Comparison of ENCODE assay signal across 31 mouse cellular contexts in genomic region chr11:79459846-79460245, GRCm38 (mm10). TPM values are rescaled to one million over a fixed set of nuclear protein-coding genes. Genes with fewer than 3 reads are reported as not detected.
DNase-seq lines count a peak whose midpoint lies in the region; ATAC-seq and TF ChIP-seq lines count a peak whose summit lies in the region.
"Had no signal": no experiment of that assay in that cellular context is flagged by ENCODE, and none has a peak within 500 bp of the region (broad histone marks: within the 10 kb centered on the region; RNA-seq: fewer than 3 reads in every experiment).

No protein-coding gene starts in this region.

- TF ChIP-seq CTCF in left cerebral cortex, adult 2 months (IDR thresholded peaks at IDR 0.05) = no peak

- intact Hi-C loops in left cerebral cortex, adult 2 months (cut with DNase I) = loop anchor here (5.0 kb wide), 1 partner anchor 42 kb away; the partner anchor contains the start of gene Omg
- intact Hi-C loops in left cerebral cortex, postnatal 4 days (cut with DNase I) = loop anchor here (10.0 kb wide), 1 partner anchor 115 kb away; no protein-coding TSS in a partner anchor

- ATAC-seq in frontal cortex, adult (ENCODE audit: low TSS enrichment) = peak; percentile 64
- ATAC-seq: forebrain, embryonic 14.5 days; hindbrain, postnatal 0 days; inflammation-experienced regulatory T-cells, adult 6 months; intestine, embryonic 16.5 days had no signal

- DNase-seq in frontal cortex, postnatal 10 days (ENCODE audit: low spot score in 2 of 2) = no peak
- DNase-seq in left cerebral cortex, adult 2 months (ENCODE audit: extremely low spot score in 1 of 2, low spot score in 2 of 2) = no peak
- DNase-seq in left cerebral cortex, postnatal 4 days = no peak
- peak; percentile 53 for DNase-seq in brain, adult 2 months (ENCODE audit: low read depth, low spot score)
- DNase-seq in adrenal gland, postnatal 4 days (ENCODE audit: low spot score in 2 of 2) = no peak
- DNase-seq in cerebellum, adult 8-10 months = no peak
- DNase-seq: adrenal gland, adult 2 months; adrenal gland, postnatal 14 days; B cell, adult 2 months; cerebellum, adult 18-20 months; cerebellum, adult 9-11 months; cerebellum, postnatal 25 days; embryo, embryonic 11 days; gastrocnemius, adult 2 months; gastrocnemius, postnatal 14 days; heart, adult 11 months; heart, postnatal 10 days; heart, postnatal 4 days had no signal

- H3K4me3 ChIP-seq in left cerebral cortex, adult 2 months = no peak overlapping the region
- H3K4me3 ChIP-seq: embryonic facial prominence, embryonic 10.5 days; embryonic facial prominence, embryonic 13.5 days; erythroblast, embryonic 14.5 days; gastrocnemius, adult 2 months; heart, embryonic 15.5 days had no signal

- H3K27ac ChIP-seq in left cerebral cortex, adult 2 months = peak overlapping the region; percentile 81
- H3K27ac ChIP-seq: embryonic facial prominence, embryonic 10.5 days; embryonic facial prominence, embryonic 13.5 days; gastrocnemius, adult 2 months; hindbrain, embryonic 14.5 days; hindbrain, postnatal 0 days had no signal

RNA-seq across cellular contexts. Expression of gene Omg, which starts 44.0 kb away (rescaled TPM):
- total RNA-seq in left cerebral cortex, adult 2 months (2021) = 100 to 1,000 TPM in 1 of 2 experiments, 10 to 100 TPM in 1; 95.1 to 116 TPM
- total RNA-seq in left cerebral cortex, postnatal 4 days (2021) = 10 to 100 TPM; 22.2 to 26.0 TPM
- 1 to 10 TPM; 8.1 to 9.7 TPM for total RNA-seq in adrenal gland, postnatal 4 days (2021)
- total RNA-seq: gastrocnemius, adult 2 months; gastrocnemius, postnatal 14 days; gastrocnemius, postnatal 4 days; heart, adult 8-10 months; heart, postnatal 10 days; heart, postnatal 4 days; MEL had no signal
